Mouse (Mus musculus) heart, adult 2 months (tissue): ENCODE measurements around the gene Stam2. TPM values are rescaled to one million over a fixed set of nuclear protein-coding genes. Genes with fewer than 3 reads are reported as not detected.

Experiments
- DNase-seq, 2 experiments: peaks; one replicate each; pipeline ENCODE4 v3.0.0; 2021
- H3K27ac ChIP-seq: fragments of 200-600 bp; 2 replicates; pipeline ENCODE4 v1.8.1; 2022
- H3K27me3 ChIP-seq: fragments of 200-500 bp; 2 replicates; pipeline ENCODE4 v1.6.1; 2012; ENCODE audit warnings: mild to moderate bottlenecking, low read length, inconsistent platforms, mixed read lengths; ENCODE audit not compliant: control insufficient read depth, insufficient read depth
- H3K36me3 ChIP-seq: fragments of 200-500 bp; 2 replicates; pipeline ENCODE4 v1.6.1; 2012; ENCODE audit warnings: low read length, inconsistent platforms; ENCODE audit not compliant: control insufficient read depth, insufficient read depth
- H3K4me1 ChIP-seq: fragments of 200-500 bp; 2 replicates; pipeline ENCODE4 v1.6.1; 2011; ENCODE audit warnings: low read length; ENCODE audit not compliant: control insufficient read depth, insufficient read depth
- H3K4me3 ChIP-seq: fragments of 200-600 bp; 2 replicates; pipeline ENCODE4 v1.8.1; 2022
- H3K79me2 ChIP-seq: fragments of 200-500 bp; replicated peaks from 2 replicates; pipeline ENCODE4 v1.6.1; 2012; ENCODE audit warnings: mild to moderate bottlenecking, inconsistent platforms, low read length, moderate library complexity, mixed read lengths; ENCODE audit not compliant: control insufficient read depth, insufficient read depth
- H3K9ac ChIP-seq: fragments of 200-500 bp; 2 replicates; pipeline ENCODE4 v1.6.1; 2012; ENCODE audit warnings: low read depth, mild to moderate bottlenecking, control low read depth, inconsistent platforms, low read length, mixed read lengths
- CTCF ChIP-seq: fragments of 200-600 bp; IDR thresholded peaks from 2 replicates; pipeline ENCODE4 v1.8.1; 2022; ENCODE audit warnings: antibody characterized with exemption, mild to moderate bottlenecking, moderate library complexity
- EP300 ChIP-seq: fragments of 200-500 bp; IDR thresholded peaks from 2 replicates; pipeline ENCODE4 v1.6.1; 2011; ENCODE audit warnings: low read depth, low read length, control low read depth; ENCODE audit not compliant: insufficient read depth
- POLR2A ChIP-seq: fragments of 200-500 bp; IDR thresholded peaks from 2 replicates; pipeline ENCODE4 v1.6.1; 2011; ENCODE audit warnings: mild to moderate bottlenecking, low read depth, low read length, control low read depth; ENCODE audit not compliant: insufficient read depth
- WGBS: fragments of 180-500 bp; shearing (Covaris S2); methylation state at CpG from one replicate; pipeline ENCODE4 v1.1.7; 2018; 5-methylcytosine and 5-hydroxymethylcytosine counted together
- intact Hi-C: fragments of 180-260 bp; cut with DNase I; formaldehyde crosslinking; loops from one replicate; pipeline ENCODE4 v1.15.1; 2025
- polyA plus RNA-seq: library from polyadenylated mRNA; depleted of rRNA; stranded (reverse); fragments of >200 nt; gene quantifications from 2 replicates; pipeline ENCODE4 v1.2.3, GENCODE M21; 2012
- total RNA-seq, 2 experiments: library from RNA; stranded (reverse); gene quantifications; 2 replicates each; pipeline ENCODE4 v1.2.3; 2021

The Stam2 gene
- total and polyA plus RNA-seq, 3 experiments, result 5.9 to 17.1 (median 16.4) TPM

DNA sequence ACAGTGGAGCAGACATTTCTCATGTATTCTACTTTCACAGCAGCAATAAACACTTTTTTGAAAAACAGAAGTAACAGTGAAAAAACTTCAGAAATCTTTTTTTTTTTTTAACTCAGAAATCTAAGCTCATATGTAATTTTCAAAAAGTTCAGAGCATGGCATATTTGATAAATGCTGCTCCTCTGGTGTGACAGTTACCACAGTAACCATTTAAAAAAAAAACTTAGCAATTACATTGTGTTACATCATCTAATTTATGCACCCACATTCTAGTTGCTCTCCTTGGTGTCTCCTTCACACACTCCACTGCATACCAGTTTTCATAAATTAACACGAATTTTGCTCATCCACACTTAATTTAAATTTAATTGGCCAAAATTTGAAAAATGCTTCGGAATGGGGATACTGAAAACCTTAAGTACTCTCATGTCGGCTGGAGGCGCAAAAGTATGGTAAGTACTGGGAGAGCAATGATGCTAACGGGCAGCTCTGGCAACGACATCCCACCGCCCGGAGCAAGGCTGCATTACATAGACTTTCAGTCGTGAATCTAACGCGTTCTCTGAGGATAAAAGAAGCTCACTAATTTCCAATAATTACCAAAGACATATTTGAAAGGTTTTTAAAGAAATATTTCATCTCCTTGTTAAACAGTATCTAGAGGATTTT is 40.6 kb downstream of the Stam2 start:
- WGBS, result 95% methylated on average over 11 of the region's 11 CpGs
- no peaks in the 10 kb centered on the region for H3K36me3 ChIP-seq
- no peak overlapping the region for H3K4me3 ChIP-seq
- no peaks in the 10 kb centered on the region for H3K4me1 ChIP-seq
- DNase-seq, result no peak
- intact Hi-C loops, result no loop called here
- no peaks in the 10 kb centered on the region for H3K27me3 ChIP-seq
- no peak for TF ChIP-seq POLR2A
- no peak for TF ChIP-seq EP300
- no peak for TF ChIP-seq CTCF
- no peaks in the 10 kb centered on the region for H3K79me2 ChIP-seq
- no peak overlapping the region for H3K27ac ChIP-seq
- no peak overlapping the region for H3K9ac ChIP-seq

DNA sequence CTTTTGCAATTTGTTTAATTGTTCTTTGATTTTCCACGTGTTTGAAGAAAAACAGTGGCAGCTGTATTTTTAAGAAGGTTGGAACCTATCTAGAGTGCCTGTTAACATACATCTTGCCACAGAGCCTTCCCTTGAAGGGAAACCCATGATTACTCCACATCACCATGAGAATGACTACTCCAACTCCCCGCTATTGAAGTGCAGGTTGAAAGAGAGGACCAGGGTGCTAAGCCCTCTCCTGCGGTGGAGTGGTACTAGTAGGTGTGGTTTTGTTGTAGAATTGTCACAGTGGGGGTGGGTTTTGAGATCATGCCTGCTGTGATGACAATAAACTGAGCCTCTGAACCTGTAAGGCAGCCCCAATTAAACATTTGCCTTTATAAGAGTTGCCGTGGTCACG is 41.7 kb downstream of the Stam2 start:
- H3K36me3 ChIP-seq, result no peaks in the 10 kb centered on the region
- no peak overlapping the region for H3K9ac ChIP-seq
- no peak overlapping the region for H3K27ac ChIP-seq
- no peaks in the 10 kb centered on the region for H3K4me1 ChIP-seq
- 84% methylated on average over 5 of the region's 5 CpGs for WGBS
- no peak overlapping the region for H3K4me3 ChIP-seq
- intact Hi-C loops, result no loop called here
- TF ChIP-seq POLR2A (no peak), CTCF (no peak), EP300 (no peak)
- DNase-seq, result no peak
- no peaks in the 10 kb centered on the region for H3K27me3 ChIP-seq
- H3K79me2 ChIP-seq, result no peaks in the 10 kb centered on the region

DNA sequence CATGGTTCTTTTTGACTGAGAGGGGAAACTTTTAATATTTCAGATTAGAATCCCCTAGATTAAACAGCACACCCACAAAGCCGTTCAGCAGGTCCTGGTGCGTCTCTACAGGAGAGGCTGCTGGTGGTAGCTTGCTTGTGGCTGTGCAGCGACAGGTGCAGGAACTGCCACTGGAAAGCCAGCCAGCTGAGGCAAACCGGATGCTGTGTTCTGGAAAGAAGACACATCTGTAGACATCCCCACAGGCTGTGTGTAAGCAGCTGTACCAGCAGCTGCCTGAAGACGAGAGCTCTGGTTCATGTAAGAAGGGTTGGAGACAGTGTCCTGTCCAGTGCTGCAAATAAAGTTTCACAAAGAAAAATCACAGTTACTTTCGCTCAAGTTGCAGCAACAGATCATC is 47.5 kb downstream of the Stam2 start:
- WGBS, result 78% methylated on average over 6 of the region's 6 CpGs
- no peak for DNase-seq
- intact Hi-C loops, result no loop called here
- no peaks in the 10 kb centered on the region for H3K79me2 ChIP-seq
- H3K9ac ChIP-seq, result no peak overlapping the region
- H3K27ac ChIP-seq, result no peak overlapping the region
- no peak for TF ChIP-seq EP300
- TF ChIP-seq CTCF, result no peak
- TF ChIP-seq POLR2A, result no peak
- no peaks in the 10 kb centered on the region for H3K27me3 ChIP-seq
- no peaks in the 10 kb centered on the region; the same call in 1 of the 2 replicates for H3K36me3 ChIP-seq
- no peaks in the 10 kb centered on the region for H3K4me1 ChIP-seq
- no peak overlapping the region for H3K4me3 ChIP-seq

DNA sequence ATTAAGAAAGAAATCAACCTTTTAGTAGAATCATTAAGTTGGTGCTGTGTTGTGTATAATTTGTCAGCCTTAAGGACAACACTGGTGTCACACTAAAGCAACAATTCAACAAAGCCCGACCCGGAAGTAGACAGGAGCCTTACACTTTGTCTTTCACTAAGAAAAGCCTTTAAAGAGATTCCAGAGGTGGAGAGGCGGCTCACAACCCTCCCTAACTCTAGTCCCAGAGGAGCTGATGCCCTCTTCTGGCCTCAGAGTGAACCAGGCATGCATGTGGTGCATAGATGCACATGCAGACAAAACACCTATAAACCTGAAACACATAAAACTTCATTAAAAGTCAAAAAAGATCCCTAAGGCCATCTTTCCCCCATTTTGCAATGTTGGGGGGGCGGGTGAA is 50.3 kb downstream of the Stam2 start:
- no peaks in the 10 kb centered on the region for H3K4me1 ChIP-seq
- intact Hi-C loops, result no loop called here
- TF ChIP-seq EP300 (no peak), CTCF (peak; percentile 31), POLR2A (no peak)
- no peaks in the 10 kb centered on the region; the same call in 1 of the 2 replicates for H3K36me3 ChIP-seq
- H3K27ac ChIP-seq, result no peak overlapping the region
- WGBS, result 84% methylated on average over 4 of the region's 4 CpGs
- no peaks in the 10 kb centered on the region for H3K27me3 ChIP-seq
- H3K9ac ChIP-seq, result no peak overlapping the region
- H3K79me2 ChIP-seq, result no peaks in the 10 kb centered on the region
- no peak overlapping the region for H3K4me3 ChIP-seq
- no peak for DNase-seq

DNA sequence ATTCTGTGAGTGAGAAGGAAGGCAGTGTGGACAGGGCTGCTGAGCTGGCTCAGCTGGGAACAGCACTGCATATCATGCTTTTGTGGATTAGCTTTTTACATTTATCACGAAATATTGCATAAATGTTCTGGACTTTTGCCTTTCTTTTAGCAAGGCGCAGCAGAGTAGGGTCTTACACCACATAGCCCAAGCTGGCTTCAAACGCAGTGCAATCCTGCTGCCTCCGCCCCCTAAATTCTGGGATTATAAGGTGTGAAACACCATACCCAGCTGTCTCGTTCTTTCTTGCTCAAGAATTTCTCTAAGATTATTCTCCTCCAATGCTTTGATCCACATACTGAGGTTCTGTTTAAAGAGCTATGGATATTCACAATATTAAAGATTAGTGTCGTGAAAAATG is 55.5 kb downstream of the Stam2 start:
- WGBS, result 66% methylated on average over 6 of the region's 6 CpGs
- Histone ChIP-seq H3K4me3 (no peak overlapping the region), H3K36me3 (no peaks in the 10 kb centered on the region), H3K27me3 (no peaks in the 10 kb centered on the region), H3K79me2 (no peaks in the 10 kb centered on the region), H3K4me1 (no peaks in the 10 kb centered on the region), H3K9ac (no peak overlapping the region), H3K27ac (no peak overlapping the region)
- intact Hi-C loops, result no loop called here
- no peak for DNase-seq
- TF ChIP-seq EP300, result no peak
- no peak for TF ChIP-seq POLR2A
- no peak for TF ChIP-seq CTCF

DNA sequence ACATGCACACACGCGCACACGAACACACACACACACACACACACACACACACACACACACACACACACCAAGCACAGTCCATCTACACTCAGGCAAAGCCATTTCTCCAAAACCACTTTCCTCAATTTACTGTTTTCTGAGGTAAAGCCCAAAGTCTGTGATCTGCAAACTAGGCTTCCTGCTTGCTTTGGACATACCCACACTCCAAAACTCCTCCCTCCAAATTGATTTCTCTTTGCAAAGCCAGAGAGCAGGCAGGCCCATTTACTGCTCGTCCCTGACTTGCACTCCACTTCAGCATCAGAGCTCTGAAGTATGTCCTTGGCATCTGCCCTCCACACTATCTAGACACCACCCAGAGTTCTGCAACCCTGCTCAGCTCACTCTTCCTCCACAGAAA is 64.5 kb downstream of the Stam2 start:
- no peak for DNase-seq
- Histone ChIP-seq H3K4me3 (no peak overlapping the region), H3K27me3 (peaks cover 7% of the 10 kb centered on the region), H3K36me3 (no peaks in the 10 kb centered on the region), H3K27ac (no peak overlapping the region), H3K4me1 (peaks cover 5% of the 10 kb centered on the region; the same call in 1 of the 2 replicates), H3K9ac (no peak overlapping the region), H3K79me2 (no peaks in the 10 kb centered on the region)
- intact Hi-C loops, result no loop called here
- TF ChIP-seq EP300 (no peak), CTCF (no peak), POLR2A (no peak)
- 75% methylated on average over 4 of the region's 4 CpGs for WGBS
